Mouse (Mus musculus) lung, postnatal 4 days (tissue): Measurements from ENCODE around the gene Gtf3c2.

Experiments
- DNase-seq, 2 experiments: peaks; one replicate each; pipeline ENCODE4 v3.0.0; 2021

Gene Gtf3c2

DNA sequence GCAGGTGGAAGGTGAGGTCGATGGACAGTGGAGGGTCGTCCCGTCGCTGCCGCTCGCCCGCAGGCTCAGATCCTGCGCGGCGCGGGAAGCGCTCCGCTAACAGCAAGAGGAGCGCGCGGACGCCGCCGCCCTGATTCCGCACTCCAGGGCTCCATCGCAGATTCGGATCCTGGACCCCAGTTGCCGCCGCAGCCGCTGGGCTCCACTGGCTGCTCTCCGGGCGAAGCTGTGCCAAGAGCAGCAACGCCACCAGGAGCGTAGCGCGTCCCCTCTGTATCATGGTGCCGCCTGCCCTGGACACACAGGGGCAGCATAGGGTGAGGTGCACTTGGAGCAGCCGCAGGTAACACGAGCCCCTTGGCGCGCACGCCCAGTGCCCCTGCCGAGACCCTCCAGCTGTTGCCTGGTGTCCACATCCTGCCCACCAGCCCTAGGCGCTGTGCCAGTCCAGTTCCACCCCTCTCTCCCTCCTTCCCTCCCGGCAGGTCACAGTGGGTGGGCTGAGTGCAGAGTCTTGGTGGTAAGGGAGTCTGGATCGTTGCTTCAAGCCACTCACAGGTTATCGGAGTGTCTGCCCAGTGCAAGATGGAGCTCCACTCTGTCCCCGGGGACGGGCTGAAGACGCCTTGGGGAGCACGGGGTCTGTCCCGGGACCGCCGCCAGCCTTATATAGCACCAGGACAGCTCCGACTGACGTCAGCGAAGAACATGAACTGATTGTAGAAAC is 41.5 kb downstream of the Gtf3c2 start, which contains the start of gene Ucn:
TSS of gene Ucn (minus strand) at position 589 of the 727 bp plus-strand sequence.
- DNase-seq: peak in 1 of 2 experiments; percentile 38

DNA sequence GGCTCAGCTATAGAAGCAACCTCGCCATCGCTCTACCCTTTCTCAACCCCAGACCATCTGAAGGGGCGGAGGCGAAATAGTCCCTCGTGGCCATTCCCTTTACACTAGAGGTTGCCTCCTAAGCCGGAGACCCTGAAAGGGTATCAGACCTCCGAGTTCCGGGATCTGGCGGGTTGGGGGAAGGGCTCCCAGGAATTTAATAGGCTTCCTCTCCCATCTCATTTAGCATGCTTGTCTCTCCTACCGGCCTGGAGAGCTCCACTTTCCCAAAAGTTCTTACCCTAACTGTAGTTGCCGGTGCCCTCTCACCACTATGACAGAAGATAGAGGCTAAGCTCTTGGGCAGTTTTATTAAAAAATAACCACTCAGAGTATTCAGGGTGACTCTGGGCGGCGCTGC is 42.3 kb downstream of the Gtf3c2 start:
- no peak for DNase-seq

DNA sequence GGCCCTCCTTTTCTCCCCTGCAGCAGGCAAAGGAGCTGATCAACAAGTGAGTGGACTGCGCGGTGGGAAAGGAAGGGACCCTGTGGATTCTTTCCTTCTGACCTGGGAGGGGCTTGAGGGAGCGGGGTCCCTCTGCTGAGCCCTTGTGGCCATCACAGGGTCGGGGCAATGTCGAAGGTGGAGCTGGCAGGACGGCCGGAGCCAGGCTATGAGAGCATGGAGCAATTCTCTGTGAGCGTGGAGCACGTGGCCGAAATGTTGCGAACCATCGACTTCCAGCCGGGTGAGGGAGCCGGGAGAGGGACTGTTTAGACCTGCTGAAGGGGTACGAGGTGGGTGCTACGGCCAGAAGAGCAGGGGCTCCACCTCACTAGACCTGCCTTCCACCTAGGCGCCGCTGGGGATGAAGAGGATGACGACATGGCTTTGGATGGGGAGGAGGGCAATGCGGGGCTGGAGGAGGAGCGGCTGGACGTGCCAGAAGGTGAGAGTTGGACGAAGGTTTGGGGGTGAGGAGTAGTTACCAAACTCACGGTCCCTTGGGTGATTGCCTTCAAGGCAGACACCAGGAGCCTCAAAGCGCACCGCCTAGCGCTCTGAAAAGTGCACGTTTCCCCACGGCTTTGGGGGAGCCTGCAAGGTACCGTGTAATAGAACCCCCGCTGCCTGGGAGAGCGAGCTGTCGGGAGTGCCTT is 43.1 kb downstream of the Gtf3c2 start:
- DNase-seq: no peak

DNA sequence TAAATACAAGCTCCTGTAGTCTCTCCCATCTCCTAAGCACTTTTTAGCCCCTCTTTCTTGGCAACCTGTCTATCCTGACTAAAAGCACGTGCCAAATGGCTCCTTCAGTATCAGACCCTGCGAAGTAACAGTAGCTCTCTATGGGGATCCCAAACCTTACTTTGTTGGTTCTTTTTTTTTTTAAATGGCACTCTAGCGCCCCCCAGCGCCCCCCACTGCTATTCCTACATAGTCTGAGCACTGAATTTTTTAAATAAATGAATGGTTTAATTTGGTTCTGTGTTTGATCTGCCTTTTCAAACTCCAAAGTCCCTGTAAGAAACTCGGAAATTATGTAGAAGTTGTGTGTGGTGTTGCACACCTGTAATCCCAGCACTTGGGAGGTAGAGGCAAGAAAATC is 53.9 kb downstream of the Gtf3c2 start:
- no peak for DNase-seq

DNA sequence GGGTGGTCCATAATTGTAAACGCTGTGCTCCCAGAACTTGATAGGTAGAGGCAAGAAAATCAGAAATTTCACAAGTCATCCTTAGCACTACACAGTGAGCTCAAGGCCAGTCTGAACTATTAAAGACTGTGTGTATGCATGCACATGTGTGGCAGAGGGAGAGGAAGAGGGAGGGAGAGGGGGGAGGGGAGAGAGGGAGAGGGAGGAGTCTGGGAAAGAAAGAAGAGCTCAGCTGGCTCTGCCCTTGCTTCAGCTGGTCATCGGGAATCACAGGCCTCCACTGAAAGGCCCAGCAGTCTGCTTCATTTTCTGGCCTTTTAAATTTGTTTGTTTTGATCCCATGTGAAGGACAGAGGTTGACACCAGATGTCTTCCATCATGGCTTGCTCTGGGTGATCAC is 56.5 kb downstream of the Gtf3c2 start:
- DNase-seq: no peak

DNA sequence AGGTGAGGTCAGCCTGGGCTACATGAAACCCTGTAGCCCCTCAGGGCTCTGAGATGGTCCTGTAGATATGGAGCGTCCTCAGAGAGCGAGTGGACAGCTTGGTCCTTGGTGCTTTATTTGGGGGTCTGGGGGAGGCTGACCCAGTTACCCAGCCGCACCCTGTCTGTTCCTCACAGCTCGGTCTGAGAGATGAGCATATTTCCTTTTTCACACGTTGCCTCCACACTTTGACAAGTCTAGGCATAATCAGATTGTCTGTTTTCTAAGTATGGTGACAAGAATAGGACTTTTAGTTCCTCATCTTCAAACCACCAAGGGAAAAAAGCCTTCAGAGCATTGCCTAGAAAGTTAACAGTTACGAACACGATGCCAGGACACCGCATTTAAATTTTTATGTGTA is 58.8 kb downstream of the Gtf3c2 start:
- no peak for DNase-seq

DNA sequence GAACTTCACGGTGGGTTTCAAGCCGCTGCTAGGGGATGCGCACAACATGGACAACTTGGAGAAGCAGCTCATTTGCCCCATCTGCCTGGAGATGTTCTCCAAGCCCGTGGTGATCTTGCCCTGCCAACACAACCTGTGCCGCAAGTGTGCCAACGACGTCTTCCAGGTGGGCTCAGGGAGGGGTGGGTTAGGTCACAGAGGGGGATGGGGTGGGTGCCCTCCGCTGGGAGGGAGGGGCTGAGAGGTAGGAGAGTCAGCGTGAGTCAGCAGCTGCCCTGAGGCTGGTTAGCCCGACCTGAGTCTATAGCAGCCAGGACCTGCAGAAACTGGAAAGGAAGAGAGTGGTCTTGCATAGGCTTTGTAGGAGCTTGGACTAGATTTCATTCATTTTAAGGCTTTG is 63.0 kb downstream of the Gtf3c2 start:
- no peak for DNase-seq

DNA sequence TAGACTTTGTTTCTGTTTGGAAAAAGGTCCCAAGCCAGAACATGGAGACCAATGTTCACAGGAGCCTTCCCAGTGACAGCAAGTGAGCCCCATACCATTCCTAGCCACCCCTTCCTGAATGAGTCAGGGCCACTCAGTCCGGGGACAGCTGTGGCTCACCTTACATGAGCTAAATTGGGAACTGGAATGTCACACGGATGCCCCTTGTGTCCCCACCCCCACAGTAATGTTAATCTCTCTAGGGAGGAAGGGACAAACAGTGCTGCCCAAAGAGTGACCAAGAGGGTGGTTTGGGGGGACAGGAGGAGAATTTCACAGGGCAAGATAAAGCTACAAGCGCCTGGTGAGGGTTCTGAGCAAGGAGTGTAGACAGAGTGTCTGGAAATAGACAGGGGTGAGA is 63.6 kb downstream of the Gtf3c2 start, which contains the start of gene Trim54:
TSS of gene Trim54 (plus strand) at position 359 of the 400 bp plus-strand sequence.
- no peak for DNase-seq

DNA sequence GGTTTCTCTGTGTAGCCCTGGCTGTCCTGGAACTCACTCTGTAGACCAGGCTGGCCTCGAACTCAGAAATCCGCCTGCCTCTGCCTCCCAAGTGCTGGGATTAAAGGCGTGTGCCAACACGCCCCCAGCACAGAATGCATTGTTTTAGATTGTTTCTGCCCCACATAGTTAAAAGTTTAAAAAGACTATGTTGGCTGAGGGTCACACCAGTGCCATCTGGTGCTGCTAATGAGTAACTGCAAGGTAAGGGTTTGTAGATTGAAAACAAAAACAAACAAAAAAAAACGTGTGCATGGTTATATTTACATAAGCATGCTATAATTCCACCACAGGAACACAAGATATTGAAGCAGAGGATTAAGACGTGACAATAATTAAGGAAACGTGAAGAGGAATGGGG is 69.2 kb downstream of the Gtf3c2 start:
- no peak for DNase-seq

DNA sequence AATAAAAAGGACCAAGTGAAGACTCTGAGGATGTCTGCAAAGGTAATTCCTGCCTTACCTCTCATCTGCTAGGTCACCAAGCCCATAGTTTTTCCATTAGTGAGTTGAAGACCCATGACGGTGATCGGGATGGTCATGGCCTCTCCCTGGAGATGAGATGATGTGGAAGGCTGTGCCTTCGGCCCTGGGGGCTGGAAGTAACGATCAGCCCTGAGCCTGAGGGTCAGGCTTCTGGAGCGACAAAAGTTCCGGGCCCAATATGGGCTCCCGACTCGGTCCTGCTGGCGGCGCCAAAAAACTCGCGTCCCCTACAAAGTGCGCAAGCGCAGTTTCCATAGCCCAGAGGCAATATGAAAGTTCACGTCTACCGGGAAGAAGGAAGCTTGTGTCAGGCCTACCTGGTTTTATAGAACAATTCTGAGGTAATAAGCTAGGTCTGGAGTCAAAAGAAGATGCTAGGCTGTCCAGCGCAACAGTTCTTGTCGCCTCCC is 71.9 kb downstream of the Gtf3c2 start, which contains the start of gene Slc30a3:
TSS of gene Slc30a3 (minus strand) at position 238 of the 491 bp plus-strand sequence.
- no peak for DNase-seq
